Mouse (Mus musculus) small intestine, adult 2 months (tissue): ENCODE data around the gene Slc25a47.

ENCODE experiments used
- CTCF ChIP-seq: fragments of 200-500 bp; IDR thresholded peaks from 2 replicates; pipeline ENCODE4 v1.5.1; 2012; ENCODE audit warnings: low read depth, mild to moderate bottlenecking, control low read depth, inconsistent platforms, low read length, moderate library complexity, mixed read lengths; ENCODE audit not compliant: insufficient replicate concordance, insufficient read length; ENCODE audit errors: extremely low read depth
- POLR2A ChIP-seq: fragments of 200-500 bp; IDR thresholded peaks from 2 replicates; pipeline ENCODE4 v1.6.1; 2012; ENCODE audit warnings: low read depth, mild to moderate bottlenecking, control low read depth, inconsistent platforms, low read length, moderate library complexity

GRCm38 (mm10) chr12:108842663-108843062 is 6.8 kb downstream of the Slc25a47 start:
- TF ChIP-seq CTCF (no peak), POLR2A (no peak)
